Mouse (Mus musculus): Measurements from ENCODE around the gene Foxj2.

Foxj2 gene

GRCm38 (mm10) chr6:122874720-122875389 is 55.1 kb downstream of the Foxj2 start:
- DNase-seq = no peak

GRCm38 (mm10) chr6:122879141-122879735 is 59.5 kb downstream of the Foxj2 start:
- no peak for DNase-seq

- no peak for DNase-seq
These were observed 60.2 kb downstream of the Foxj2 start for GRCm38 (mm10) chr6:122879781-122880505.

GRCm38 (mm10) chr6:122881287-122881686 is 61.6 kb downstream of the Foxj2 start:
- no peak for DNase-seq

- DNase-seq = no peak
These were observed 63.9 kb downstream of the Foxj2 start for GRCm38 (mm10) chr6:122883603-122884002.

- DNase-seq = no peak
These were observed 69.9 kb downstream of the Foxj2 start for GRCm38 (mm10) chr6:122889599-122889998.

- no peak for DNase-seq
These were observed 72.8 kb downstream of the Foxj2 start for GRCm38 (mm10) chr6:122892442-122893049.
